Mouse (Mus musculus) CH12.LX (cell line): ENCODE measurements around the gene Ninj1.

Experiments used
- CTCF ChIP-seq, 2 experiments: IDR thresholded peaks in 1 of 2; conservative IDR thresholded peaks in 1 of 2; 2 replicates each; pipeline ENCODE4 v1.5.1; 2011 to 2012; ENCODE audit warnings: low read depth in 2 of 2, low read length in 2 of 2, improper control_type of control experiment in 1 of 2, inconsistent platforms in 1 of 2, mild to moderate bottlenecking in 1 of 2, moderate library complexity in 1 of 2
- E2F4 ChIP-seq: IDR thresholded peaks from 2 replicates; pipeline ENCODE4 v1.6.1; 2011; ENCODE audit warnings: low read depth, low read length, improper control_type of control experiment; ENCODE audit not compliant: insufficient replicate concordance
- ETS1 ChIP-seq: conservative IDR thresholded peaks from 2 replicates; pipeline ENCODE4 v1.6.1; 2012; ENCODE audit warnings: low read depth, mild to moderate bottlenecking, inconsistent platforms, low read length, improper control_type of control experiment, moderate library complexity
- JUND ChIP-seq: conservative IDR thresholded peaks from 2 replicates; pipeline ENCODE4 v1.6.1; 2011; ENCODE audit warnings: low read depth, low read length, improper control_type of control experiment
- MAFK ChIP-seq: IDR thresholded peaks from 2 replicates; pipeline ENCODE4 v1.6.1; 2011; ENCODE audit warnings: low read length, improper control_type of control experiment; ENCODE audit not compliant: insufficient replicate concordance
- MXI1 ChIP-seq: IDR thresholded peaks from 2 replicates; pipeline ENCODE4 v1.6.1; 2011; ENCODE audit warnings: mild to moderate bottlenecking, low read depth, low read length, improper control_type of control experiment
- POLR2A ChIP-seq: IDR thresholded peaks from 2 replicates; pipeline ENCODE4 v1.6.1; 2011; ENCODE audit warnings: low read depth, mild to moderate bottlenecking, improper control_type of control experiment, low read length
- POLR2AphosphoS2 ChIP-seq: IDR thresholded peaks from 2 replicates; pipeline ENCODE4 v1.6.1; 2011; ENCODE audit warnings: low read depth, low read length, improper control_type of control experiment
- USF1 ChIP-seq: IDR thresholded peaks from 2 replicates; pipeline ENCODE4 v1.6.1; 2014; ENCODE audit warnings: low read depth, mild to moderate bottlenecking, inconsistent platforms, low read length, improper control_type of control experiment
- ZC3H11A ChIP-seq: IDR thresholded peaks from 2 replicates; pipeline ENCODE4 v1.6.1; 2012; ENCODE audit warnings: low read depth, mild to moderate bottlenecking, inconsistent platforms, low read length, improper control_type of control experiment
- ZNF384 ChIP-seq: IDR thresholded peaks from 2 replicates; pipeline ENCODE4 v1.6.1; 2012; ENCODE audit warnings: low read depth, low read length, improper control_type of control experiment, inconsistent platforms

DNA sequence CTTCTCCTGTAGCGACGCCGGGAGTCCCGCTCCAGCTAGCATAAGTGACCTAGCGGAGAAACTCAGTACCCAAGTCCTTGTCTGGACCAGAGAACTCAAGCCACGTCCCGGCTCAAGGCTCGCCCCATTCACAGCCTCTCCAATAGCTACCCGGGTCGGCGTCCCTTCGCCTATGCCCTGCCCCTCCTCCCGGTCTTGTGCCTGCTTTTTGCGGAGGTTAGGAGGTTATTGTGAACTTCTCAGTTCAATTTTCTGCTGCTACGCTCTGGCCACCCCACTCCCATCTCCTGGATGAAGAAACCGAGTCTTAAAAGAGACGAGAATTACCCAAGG, 28.9 kb downstream of the Ninj1 start:
- TF ChIP-seq MAFK (no peak), ETS1 (no peak), CTCF (conservative IDR thresholded peaks at IDR 0.05 in 1 of 2, IDR thresholded peaks at IDR 0.05 in 1 of 2; ENCODE audit: low read depth in 2 of 2, low read length in 2 of 2) (no peak), POLR2AphosphoS2 (no peak), ZC3H11A (no peak), MXI1 (peak; percentile 40; the same call in 1 of the 2 replicates), POLR2A (no peak; the same call in 1 of the 2 replicates), USF1 (no peak), E2F4 (no peak), ZNF384 (no peak), JUND (no peak)
